Mouse (Mus musculus) small intestine, adult 2 months (tissue): ENCODE measurements around the gene Ywhag.

Experiments used
- CTCF ChIP-seq: fragments of 200-500 bp; IDR thresholded peaks from 2 replicates; pipeline ENCODE4 v1.5.1; 2012; ENCODE audit warnings: low read depth, mild to moderate bottlenecking, control low read depth, inconsistent platforms, low read length, moderate library complexity, mixed read lengths; ENCODE audit not compliant: insufficient replicate concordance, insufficient read length; ENCODE audit errors: extremely low read depth
- POLR2A ChIP-seq: fragments of 200-500 bp; IDR thresholded peaks from 2 replicates; pipeline ENCODE4 v1.6.1; 2012; ENCODE audit warnings: low read depth, mild to moderate bottlenecking, control low read depth, inconsistent platforms, low read length, moderate library complexity

DNA sequence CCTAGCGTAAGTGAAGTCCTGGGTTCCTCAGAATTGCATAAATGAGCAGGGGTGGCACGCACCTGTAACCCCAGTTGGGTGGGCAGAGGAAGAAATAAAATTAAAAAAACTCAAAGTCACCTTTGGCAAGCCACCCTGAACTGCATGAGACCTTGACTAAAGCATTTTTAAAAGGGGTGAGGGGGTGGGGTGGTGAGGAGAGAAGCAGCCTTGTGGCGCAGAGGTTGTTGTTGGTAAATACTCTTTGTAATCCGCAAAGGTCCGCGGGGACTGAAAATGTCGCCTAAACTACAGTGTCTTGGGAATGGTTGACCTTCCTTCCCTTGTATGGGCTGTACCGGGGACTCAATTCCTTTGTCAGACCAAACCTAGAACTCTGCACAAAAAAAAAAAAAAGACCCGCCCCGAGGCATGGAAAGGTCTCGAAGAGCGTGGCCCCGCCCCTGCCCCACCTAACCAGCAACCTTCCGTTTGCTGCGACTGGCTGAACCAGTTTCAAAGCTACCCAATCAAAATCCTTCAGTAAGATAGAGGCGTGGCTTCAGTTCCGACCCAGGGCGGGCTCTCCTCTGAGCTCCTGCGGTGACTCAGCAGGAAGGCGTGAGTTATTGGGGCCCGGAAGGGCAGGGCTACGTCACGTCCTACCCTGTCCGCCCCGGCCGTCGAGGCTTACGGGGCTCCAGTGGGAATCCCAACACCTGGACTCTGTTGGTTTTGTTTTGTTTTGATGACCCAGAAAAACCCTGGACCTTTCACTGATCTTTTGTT is 23.0 kb upstream of the Ywhag start:
- TF ChIP-seq CTCF = no peak
- peak; percentile 90 for TF ChIP-seq POLR2A
